Mouse (Mus musculus): ENCODE results near the gene Lyrm4. TPM values are rescaled to one million over a fixed set of nuclear protein-coding genes. Genes with fewer than 3 reads are reported as not detected.

Lyrm4 gene
- polyA plus RNA-seq, 1 experiment, result not detected

GRCm38 (mm10) chr13:35989329-35989728, 128.0 kb downstream of the Lyrm4 start:
- H3K4me3 ChIP-seq (ENCODE audit: insufficient read depth, low read depth, low read length), result no peak overlapping the region
- WGBS, result 56% methylated on average over 3 of the region's 3 CpGs
- TF ChIP-seq POLR2A (IDR thresholded peaks at IDR 0.05; ENCODE audit: insufficient read depth, low read depth, low read length) (no peak), CTCF (IDR thresholded peaks at IDR 0.05; ENCODE audit: insufficient read depth, low read depth, low read length) (no peak)
- peaks cover 3% of the 10 kb centered on the region; the same call in 1 of the 2 replicates for H3K4me1 ChIP-seq (ENCODE audit: control insufficient read depth, insufficient read depth, low read length)
- no peak overlapping the region for H3K27ac ChIP-seq (ENCODE audit: insufficient read depth, low read depth, low read length)

- Histone ChIP-seq H3K27ac (ENCODE audit: insufficient read depth, low read depth, low read length) (no peak overlapping the region), H3K4me3 (ENCODE audit: insufficient read depth, low read depth, low read length) (no peak overlapping the region), H3K4me1 (ENCODE audit: control insufficient read depth, insufficient read depth, low read length) (no peaks in the 10 kb centered on the region)
- WGBS, result 96% methylated on average over 6 of the region's 6 CpGs
- no peak for TF ChIP-seq CTCF (IDR thresholded peaks at IDR 0.05; ENCODE audit: insufficient read depth, low read depth, low read length)
- no peak for TF ChIP-seq POLR2A (IDR thresholded peaks at IDR 0.05; ENCODE audit: insufficient read depth, low read depth, low read length)
Measured at GRCm38 (mm10) chr13:35982985-35983384, 134.3 kb downstream of the Lyrm4 start.

GRCm38 (mm10) chr13:35980471-35980870, 136.9 kb downstream of the Lyrm4 start:
- H3K4me1 ChIP-seq (ENCODE audit: control insufficient read depth, insufficient read depth, low read length), result no peaks in the 10 kb centered on the region
- WGBS, result 70% methylated on average over 4 of the region's 4 CpGs
- no peak overlapping the region for H3K4me3 ChIP-seq (ENCODE audit: insufficient read depth, low read depth, low read length)
- H3K27ac ChIP-seq (ENCODE audit: insufficient read depth, low read depth, low read length), result no peak overlapping the region
- no peak for TF ChIP-seq POLR2A (IDR thresholded peaks at IDR 0.05; ENCODE audit: insufficient read depth, low read depth, low read length)
- TF ChIP-seq CTCF (IDR thresholded peaks at IDR 0.05; ENCODE audit: insufficient read depth, low read depth, low read length), result no peak

GRCm38 (mm10) chr13:35976912-35977311, 140.4 kb downstream of the Lyrm4 start:
- Histone ChIP-seq H3K4me3 (ENCODE audit: insufficient read depth, low read depth, low read length) (no peak overlapping the region), H3K27ac (ENCODE audit: insufficient read depth, low read depth, low read length) (no peak overlapping the region), H3K4me1 (ENCODE audit: control insufficient read depth, insufficient read depth, low read length) (no peaks in the 10 kb centered on the region)
- TF ChIP-seq POLR2A (IDR thresholded peaks at IDR 0.05; ENCODE audit: insufficient read depth, low read depth, low read length) (no peak), CTCF (IDR thresholded peaks at IDR 0.05; ENCODE audit: insufficient read depth, low read depth, low read length) (no peak)
- WGBS, result 73% methylated on average over 7 of the region's 7 CpGs

GRCm38 (mm10) chr13:35969829-35970228, 147.5 kb downstream of the Lyrm4 start:
- TF ChIP-seq POLR2A (IDR thresholded peaks at IDR 0.05; ENCODE audit: insufficient read depth, low read depth, low read length) (no peak), CTCF (IDR thresholded peaks at IDR 0.05; ENCODE audit: insufficient read depth, low read depth, low read length) (no peak)
- Histone ChIP-seq H3K27ac (ENCODE audit: insufficient read depth, low read depth, low read length) (no peak overlapping the region), H3K4me3 (ENCODE audit: insufficient read depth, low read depth, low read length) (no peak overlapping the region; the same call in 1 of the 2 replicates), H3K4me1 (ENCODE audit: control insufficient read depth, insufficient read depth, low read length) (peaks cover 20% of the 10 kb centered on the region; the same call in 1 of the 2 replicates)
- WGBS, result 40% methylated on average over 9 of the region's 9 CpGs

GRCm38 (mm10) chr13:35969431-35969721, 147.9 kb downstream of the Lyrm4 start:
- Histone ChIP-seq H3K27ac (ENCODE audit: insufficient read depth, low read depth, low read length) (no peak overlapping the region), H3K4me1 (ENCODE audit: control insufficient read depth, insufficient read depth, low read length) (peaks cover 20% of the 10 kb centered on the region; the same call in 1 of the 2 replicates), H3K4me3 (ENCODE audit: insufficient read depth, low read depth, low read length) (peak overlapping the region; percentile 48)
- TF ChIP-seq POLR2A (IDR thresholded peaks at IDR 0.05; ENCODE audit: insufficient read depth, low read depth, low read length) (no peak), CTCF (IDR thresholded peaks at IDR 0.05; ENCODE audit: insufficient read depth, low read depth, low read length) (no peak)
- 1% methylated on average over 18 of the region's 18 CpGs for WGBS

GRCm38 (mm10) chr13:35968719-35969430, 148.5 kb downstream of the Lyrm4 start:
- peaks cover 20% of the 10 kb centered on the region; the same call in 1 of the 2 replicates for H3K4me1 ChIP-seq (ENCODE audit: control insufficient read depth, insufficient read depth, low read length)
- WGBS, result under 1% methylated on average over 57 of the region's 57 CpGs
- peak overlapping the region; percentile 48 for H3K4me3 ChIP-seq (ENCODE audit: insufficient read depth, low read depth, low read length)
- TF ChIP-seq POLR2A (IDR thresholded peaks at IDR 0.05; ENCODE audit: insufficient read depth, low read depth, low read length) (no peak), CTCF (IDR thresholded peaks at IDR 0.05; ENCODE audit: insufficient read depth, low read depth, low read length) (no peak)
- no peak overlapping the region for H3K27ac ChIP-seq (ENCODE audit: insufficient read depth, low read depth, low read length)

GRCm38 (mm10) chr13:35968131-35968718, 149.1 kb downstream of the Lyrm4 start:
- under 1% methylated on average over 38 of the region's 38 CpGs for WGBS
- Histone ChIP-seq H3K27ac (ENCODE audit: insufficient read depth, low read depth, low read length) (no peak overlapping the region), H3K4me1 (ENCODE audit: control insufficient read depth, insufficient read depth, low read length) (peaks cover 20% of the 10 kb centered on the region; the same call in 1 of the 2 replicates), H3K4me3 (ENCODE audit: insufficient read depth, low read depth, low read length) (peak overlapping the region; percentile 48)
- no peak for TF ChIP-seq CTCF (IDR thresholded peaks at IDR 0.05; ENCODE audit: insufficient read depth, low read depth, low read length)
- TF ChIP-seq POLR2A (IDR thresholded peaks at IDR 0.05; ENCODE audit: insufficient read depth, low read depth, low read length), result no peak

- H3K4me1 ChIP-seq (ENCODE audit: control insufficient read depth, insufficient read depth, low read length), result peaks cover 20% of the 10 kb centered on the region; the same call in 1 of the 2 replicates
- TF ChIP-seq CTCF (IDR thresholded peaks at IDR 0.05; ENCODE audit: insufficient read depth, low read depth, low read length) (no peak), POLR2A (IDR thresholded peaks at IDR 0.05; ENCODE audit: insufficient read depth, low read depth, low read length) (no peak)
- 22% methylated on average over 15 of the region's 15 CpGs for WGBS
- H3K27ac ChIP-seq (ENCODE audit: insufficient read depth, low read depth, low read length), result no peak overlapping the region
- peak overlapping the region; percentile 48 for H3K4me3 ChIP-seq (ENCODE audit: insufficient read depth, low read depth, low read length)
Measured at GRCm38 (mm10) chr13:35967690-35968089, 149.6 kb downstream of the Lyrm4 start.
